Mouse (Mus musculus) heart, adult 2 months (tissue): ENCODE measurements around the gene S100a2.

ENCODE experiments used
- EP300 ChIP-seq: fragments of 200-500 bp; IDR thresholded peaks from 2 replicates; pipeline ENCODE4 v1.6.1; 2011; ENCODE audit warnings: low read depth, low read length, control low read depth; ENCODE audit not compliant: insufficient read depth
- POLR2A ChIP-seq: fragments of 200-500 bp; IDR thresholded peaks from 2 replicates; pipeline ENCODE4 v1.6.1; 2011; ENCODE audit warnings: mild to moderate bottlenecking, low read depth, low read length, control low read depth; ENCODE audit not compliant: insufficient read depth

- TF ChIP-seq POLR2A: no peak
- TF ChIP-seq EP300: no peak
These were observed 7.7 kb downstream of the S100a2 start for GRCm38 (mm10) chr3:90597736-90598135.
